Mouse (Mus musculus) MEL (cell line): ENCODE results near the gene Lrp6. TPM values are rescaled to one million over a fixed set of nuclear protein-coding genes. Genes with fewer than 3 reads are reported as not detected.

Experiments used
- DNase-seq: peaks from one replicate; pipeline ENCODE4 v3.0.0; 2011; ENCODE audit warnings: low read depth, low spot score
- H3K27ac ChIP-seq: 2 replicates; pipeline ENCODE4 v1.5.1; 2012; ENCODE audit warnings: low read depth, mild to moderate bottlenecking, control low read depth, low read length, moderate library complexity; ENCODE audit not compliant: control insufficient read depth
- H3K27me3 ChIP-seq, 2 experiments: fragments of 150-350 bp in 1 of 2; sonication (generic) in 1 of 2; 2 replicates each; pipeline ENCODE4 v1.6.1; 2012; ENCODE audit warnings: low read length in 2 of 2, mild to moderate bottlenecking in 2 of 2, improper control_type of control experiment in 1 of 2, moderate library complexity in 1 of 2; ENCODE audit not compliant: insufficient read depth in 2 of 2, control insufficient read depth in 1 of 2
- H3K36me3 ChIP-seq, 2 experiments: 2 replicates each; pipeline ENCODE4 v1.6.1; 2012 to 2014; ENCODE audit warnings: low read length in 2 of 2, improper control_type of control experiment in 1 of 2, inconsistent platforms in 1 of 2, mild to moderate bottlenecking in 1 of 2; ENCODE audit not compliant: insufficient read depth in 2 of 2, control insufficient read depth in 1 of 2
- H3K4me1 ChIP-seq, 2 experiments: fragments of 150-350 bp in 1 of 2; sonication (generic) in 1 of 2; 2 replicates each; pipeline ENCODE4 v1.6.1; 2012; ENCODE audit warnings: low read length in 2 of 2, improper control_type of control experiment in 1 of 2, mild to moderate bottlenecking in 1 of 2; ENCODE audit not compliant: insufficient read depth in 2 of 2, control insufficient read depth in 1 of 2
- H3K4me3 ChIP-seq, 2 experiments: fragments of 150-350 bp in 1 of 2; sonication (generic) in 1 of 2; 2 replicates each; pipeline ENCODE4 v1.5.1; 2012; ENCODE audit warnings: low read depth in 2 of 2, low read length in 2 of 2, mild to moderate bottlenecking in 2 of 2, moderate library complexity in 2 of 2, control low read depth in 1 of 2, improper control_type of control experiment in 1 of 2; ENCODE audit not compliant: control insufficient read depth in 1 of 2, insufficient read depth in 1 of 2
- H3K79me2 ChIP-seq: 2 replicates; pipeline ENCODE4 v1.6.1; 2012; ENCODE audit warnings: mild to moderate bottlenecking, low read length, moderate library complexity; ENCODE audit not compliant: control insufficient read depth, poor library complexity, insufficient read depth
- H3K9ac ChIP-seq: 2 replicates; pipeline ENCODE4 v1.6.1; 2012; ENCODE audit warnings: low read depth, mild to moderate bottlenecking, control low read depth, low read length, moderate library complexity; ENCODE audit not compliant: control insufficient read depth, poor library complexity, severe bottlenecking
- H3K9me3 ChIP-seq: fragments of 150-350 bp; sonication (generic); replicated peaks from 2 replicates; pipeline ENCODE4 v1.6.1; 2012; ENCODE audit warnings: mild to moderate bottlenecking, low read length, improper control_type of control experiment, moderate library complexity; ENCODE audit not compliant: insufficient read depth
- BHLHE40 ChIP-seq: IDR thresholded peaks from 2 replicates; pipeline ENCODE4 v1.6.1; 2012; ENCODE audit warnings: low read depth, mild to moderate bottlenecking, inconsistent platforms, low read length, improper control_type of control experiment, borderline replicate concordance
- CHD1 ChIP-seq: IDR thresholded peaks from 2 replicates; pipeline ENCODE4 v1.6.1; 2012; ENCODE audit warnings: low read depth, mild to moderate bottlenecking, inconsistent platforms, low read length, improper control_type of control experiment
- E2F4 ChIP-seq: IDR thresholded peaks from 2 replicates; pipeline ENCODE4 v1.6.1; 2011; ENCODE audit warnings: low read depth, low read length, improper control_type of control experiment, borderline replicate concordance
- ETS1 ChIP-seq: IDR thresholded peaks from 2 replicates; pipeline ENCODE4 v1.6.1; 2012; ENCODE audit warnings: low read depth, mild to moderate bottlenecking, inconsistent platforms, low read length, improper control_type of control experiment, moderate library complexity
- GABPA ChIP-seq: IDR thresholded peaks from 2 replicates; pipeline ENCODE4 v1.6.1; 2012; ENCODE audit warnings: low read depth, mild to moderate bottlenecking, inconsistent platforms, low read length, improper control_type of control experiment, moderate library complexity
- MAX ChIP-seq: IDR thresholded peaks from 2 replicates; pipeline ENCODE4 v1.6.1; 2011; ENCODE audit warnings: low read length, improper control_type of control experiment
- MAZ ChIP-seq: IDR thresholded peaks from 2 replicates; pipeline ENCODE4 v1.6.1; 2012; ENCODE audit warnings: low read depth, mild to moderate bottlenecking, inconsistent platforms, low read length, improper control_type of control experiment
- MYB ChIP-seq: IDR thresholded peaks from 2 replicates; pipeline ENCODE4 v1.6.1; 2011; ENCODE audit warnings: mild to moderate bottlenecking, low read depth, low read length, improper control_type of control experiment
- MYC ChIP-seq: IDR thresholded peaks from 2 replicates; pipeline ENCODE4 v1.6.1; 2011; ENCODE audit warnings: low read depth, mild to moderate bottlenecking, low read length, improper control_type of control experiment, moderate library complexity
- NELFE ChIP-seq: IDR thresholded peaks from 2 replicates; pipeline ENCODE4 v1.6.1; 2011; ENCODE audit warnings: low read depth, low read length, improper control_type of control experiment
- POLR2AphosphoS2 ChIP-seq: IDR thresholded peaks from 2 replicates; pipeline ENCODE4 v1.6.1; 2011; ENCODE audit warnings: low read length, improper control_type of control experiment
- SIN3A ChIP-seq: IDR thresholded peaks from 2 replicates; pipeline ENCODE4 v1.6.1; 2012; ENCODE audit warnings: low read length, improper control_type of control experiment, inconsistent platforms
- TAL1 ChIP-seq: IDR thresholded peaks from 2 replicates; pipeline ENCODE4 v1.6.1; 2012; ENCODE audit warnings: mild to moderate bottlenecking, inconsistent platforms, low read length, moderate library complexity, mixed read lengths
- TCF12 ChIP-seq: IDR thresholded peaks from 2 replicates; pipeline ENCODE4 v1.6.1; 2014; ENCODE audit warnings: low read depth, mild to moderate bottlenecking, inconsistent platforms, low read length, improper control_type of control experiment, moderate library complexity
- UBTF ChIP-seq: IDR thresholded peaks from 2 replicates; pipeline ENCODE4 v1.6.1; 2012; ENCODE audit warnings: low read depth, mild to moderate bottlenecking, inconsistent platforms, low read length, improper control_type of control experiment, moderate library complexity, borderline replicate concordance; ENCODE audit not compliant: insufficient read depth
- USF2 ChIP-seq, 2 experiments: IDR thresholded peaks; 2 replicates each; pipeline ENCODE4 v1.6.1; 2011 to 2012; ENCODE audit warnings: improper control_type of control experiment in 2 of 2, low read length in 2 of 2, borderline replicate concordance in 1 of 2, inconsistent platforms in 1 of 2, low read depth in 1 of 2, mild to moderate bottlenecking in 1 of 2; ENCODE audit not compliant: insufficient read depth in 1 of 2
- ZKSCAN1 ChIP-seq: IDR thresholded peaks from 2 replicates; pipeline ENCODE4 v1.6.1; 2012; ENCODE audit warnings: low read depth, mild to moderate bottlenecking, inconsistent platforms, low read length, improper control_type of control experiment, moderate library complexity
- ZMIZ1 ChIP-seq: IDR thresholded peaks from 2 replicates; pipeline ENCODE4 v1.6.1; 2012; ENCODE audit warnings: low read depth, mild to moderate bottlenecking, inconsistent platforms, low read length, improper control_type of control experiment, moderate library complexity
- ZNF384 ChIP-seq: IDR thresholded peaks from 2 replicates; pipeline ENCODE4 v1.6.1; 2012; ENCODE audit warnings: low read depth, mild to moderate bottlenecking, inconsistent platforms, low read length, improper control_type of control experiment
- polyA plus RNA-seq, 2 experiments: library from polyadenylated mRNA; stranded (reverse) in 1 of 2; unstranded in 1 of 2; fragments of >175 nt in 1 of 2; fragments of >200 nt in 1 of 2; gene quantifications; 2 replicates each; pipeline versions ENCODE4 v1.2.1 to v1.2.4; 2012; ENCODE audit warnings: low replicate concordance in 2 of 2, low read depth in 1 of 2; ENCODE audit not compliant: insufficient read length in 2 of 2, insufficient read depth in 1 of 2, missing spikeins in 1 of 2
- total RNA-seq: library from RNA; depleted of rRNA; stranded (reverse); fragments of 300-350 nt; gene quantifications from 2 replicates; pipeline ENCODE4 v1.2.3, GENCODE M21; 2012

Gene Lrp6
- total and polyA plus RNA-seq, 3 experiments: 13.1 to 25.7 (median 17.2) TPM

DNA sequence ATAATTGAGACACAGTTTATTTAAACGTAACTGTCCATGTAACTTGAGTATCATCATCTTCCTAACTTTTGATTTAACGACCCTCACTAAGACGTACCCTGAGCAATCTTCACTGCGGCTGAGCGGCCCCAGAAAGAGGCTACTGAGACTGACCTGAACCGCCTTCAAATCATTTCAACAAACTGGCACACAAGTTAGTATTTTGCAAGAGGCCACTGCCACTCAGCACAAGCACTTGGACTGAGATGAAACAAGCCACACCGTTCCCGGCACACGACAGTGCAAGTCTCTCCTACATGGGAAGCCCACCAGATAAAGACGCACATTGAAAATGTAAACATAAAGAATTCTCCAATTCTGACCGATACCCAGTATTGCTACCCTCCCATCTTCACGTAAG lies 118.3 kb downstream of the Lrp6 start:
- H3K79me2 ChIP-seq: no peaks in the 10 kb centered on the region
- H3K9me3 ChIP-seq: no peaks in the 10 kb centered on the region
- H3K27me3 ChIP-seq: no peaks in the 10 kb centered on the region
- H3K4me3 ChIP-seq: no peak overlapping the region
- H3K27ac ChIP-seq: no peak overlapping the region
- H3K36me3 ChIP-seq: peaks cover 0 to 5% of the 10 kb centered on the region in 2 experiments; a peak in 2 of 4 replicates
- no peak for DNase-seq
- no peak for TF ChIP-seq SIN3A
- TF ChIP-seq ZKSCAN1: no peak
- no peak for TF ChIP-seq MAZ
- no peak for TF ChIP-seq BHLHE40
- no peak for TF ChIP-seq CHD1
- no peak for TF ChIP-seq NELFE
- TF ChIP-seq MYC: no peak
- TF ChIP-seq ZMIZ1: no peak
- TF ChIP-seq TAL1: no peak
- no peak for TF ChIP-seq ZNF384
- no peak for TF ChIP-seq E2F4
- TF ChIP-seq UBTF: no peak
- no peak overlapping the region for H3K9ac ChIP-seq
- no peaks in the 10 kb centered on the region; a peak in 1 of 4 replicates for H3K4me1 ChIP-seq

DNA sequence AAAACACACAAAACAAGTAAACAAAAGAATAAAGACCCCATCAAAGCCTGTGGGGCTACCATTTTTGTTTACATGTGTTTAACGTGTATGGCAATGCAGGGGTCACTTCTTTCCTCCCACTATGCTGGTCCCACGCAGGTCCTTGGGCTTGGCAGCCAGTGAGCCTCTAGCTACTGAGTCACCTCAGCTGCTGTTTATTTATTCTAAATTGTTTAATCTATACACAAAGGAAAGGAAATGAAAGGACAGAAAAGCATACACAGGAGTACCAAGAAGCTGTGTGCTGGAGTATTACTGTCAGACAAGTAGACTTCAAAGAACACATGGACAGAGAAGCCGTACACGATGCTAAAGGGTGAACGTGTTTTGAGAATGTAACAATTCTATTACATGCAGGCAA lies 122.8 kb downstream of the Lrp6 start:
- Histone ChIP-seq H3K36me3 (no peaks in the 10 kb centered on the region), H3K27ac (no peak overlapping the region), H3K27me3 (no peaks in the 10 kb centered on the region), H3K4me1 (no peaks in the 10 kb centered on the region), H3K9ac (no peak overlapping the region), H3K9me3 (no peaks in the 10 kb centered on the region), H3K79me2 (no peaks in the 10 kb centered on the region), H3K4me3 (no peak overlapping the region)
- TF ChIP-seq MYB (no peak), POLR2AphosphoS2 (no peak), TAL1 (no peak), GABPA (no peak), USF2 (IDR thresholded peaks at IDR 0.05; ENCODE audit: borderline replicate concordance in 1 of 2, insufficient read depth in 1 of 2, low read depth in 1 of 2, low read length in 2 of 2) (no peak), TCF12 (no peak), ETS1 (no peak), ZKSCAN1 (no peak), NELFE (no peak), MAX (no peak)
- DNase-seq: no peak
